Mouse (Mus musculus) kidney, embryonic 16.5 days (tissue): Measurements from ENCODE around the gene Cdc7. TPM values are rescaled to one million over a fixed set of nuclear protein-coding genes. Genes with fewer than 3 reads are reported as not detected.

Experiments used
- ATAC-seq: fragments of 200-750 bp; cut with Nextera tagmentation; 2 replicates; pipeline ENCODE4 v1.8.0; 2017; ENCODE audit warnings: moderate TSS enrichment; ENCODE audit not compliant: low FRiP score, low TSS enrichment
- H3K27ac ChIP-seq: fragments of 300-500 bp; sonication (generic); 2 replicates; pipeline ENCODE4 v1.5.1; 2014; ENCODE audit warnings: low read length
- H3K27me3 ChIP-seq: fragments of 300-500 bp; sonication (generic); 2 replicates; pipeline ENCODE4 v1.6.1; 2014; ENCODE audit warnings: low read length, control low read depth, mixed read lengths; ENCODE audit not compliant: insufficient read depth
- H3K36me3 ChIP-seq: fragments of 300-500 bp; sonication (generic); 2 replicates; pipeline ENCODE4 v1.6.1; 2014; ENCODE audit warnings: low read length, control low read depth, mixed read lengths; ENCODE audit not compliant: insufficient read depth
- H3K4me1 ChIP-seq: fragments of 300-500 bp; sonication (generic); 2 replicates; pipeline ENCODE4 v1.6.1; 2014; ENCODE audit warnings: low read length, control low read depth, mixed read lengths; ENCODE audit not compliant: insufficient read depth
- H3K4me2 ChIP-seq: fragments of 300-500 bp; sonication (generic); replicated peaks from 2 replicates; pipeline ENCODE4 v1.6.1; 2014; ENCODE audit warnings: low read depth, low read length
- H3K4me3 ChIP-seq: fragments of 300-500 bp; sonication (generic); 2 replicates; pipeline ENCODE4 v1.5.1; 2014; ENCODE audit warnings: mild to moderate bottlenecking, low read length
- H3K9ac ChIP-seq: fragments of 300-500 bp; sonication (generic); replicated peaks from 2 replicates; pipeline ENCODE4 v1.6.1; 2014; ENCODE audit warnings: low read length
- H3K9me3 ChIP-seq: fragments of 300-500 bp; sonication (generic); 2 replicates; pipeline ENCODE4 v1.6.1; 2016; ENCODE audit warnings: low read length, control low read depth
- WGBS: fragments of 180-500 bp; shearing (Covaris S2); extraction: QIAGEN DNeasy Blood & Tissue Kit; methylation state at CpG from one replicate; pipeline ENCODE4 v1.1.7; 2014; 5-methylcytosine and 5-hydroxymethylcytosine counted together
- polyA plus RNA-seq: library from polyadenylated mRNA; unstranded; fragments of >200 nt; fragmentation: Nextera tagmentation; extraction: Ambion mirVana; gene quantifications from 2 replicates; pipeline ENCODE4 v1.2.1, GENCODE M21; 2015

Gene Cdc7
- polyA plus RNA-seq, 1 experiment from 2014 or later = 44.8 TPM

GRCm38 (mm10) chr5:107019057-107019456 lies 54.9 kb downstream of the Cdc7 start:
- H3K9me3 ChIP-seq = no peaks in the 10 kb centered on the region; the same call in 1 of the 2 replicates
- no peak for ATAC-seq
- H3K4me2 ChIP-seq = no peak overlapping the region
- H3K27me3 ChIP-seq = no peaks in the 10 kb centered on the region
- H3K36me3 ChIP-seq = no peaks in the 10 kb centered on the region
- H3K4me1 ChIP-seq = peaks cover 37% of the 10 kb centered on the region
- no peak overlapping the region for H3K9ac ChIP-seq
- 73% methylated on average over 5 of the region's 5 CpGs for WGBS
- no peak overlapping the region for H3K4me3 ChIP-seq
- no peak overlapping the region for H3K27ac ChIP-seq

- 67% methylated on average over 6 of the region's 6 CpGs for WGBS
- H3K9me3 ChIP-seq = no peaks in the 10 kb centered on the region; the same call in 1 of the 2 replicates
- no peak overlapping the region for H3K4me2 ChIP-seq
- H3K36me3 ChIP-seq = no peaks in the 10 kb centered on the region
- no peak overlapping the region for H3K9ac ChIP-seq
- peak overlapping the region; percentile 47 for H3K27ac ChIP-seq
- peaks cover 38% of the 10 kb centered on the region for H3K4me1 ChIP-seq
- no peaks in the 10 kb centered on the region for H3K27me3 ChIP-seq
- no peak overlapping the region for H3K4me3 ChIP-seq
- ATAC-seq = no peak
These were observed 55.8 kb downstream of the Cdc7 start for GRCm38 (mm10) chr5:107019904-107020303.

- Histone ChIP-seq H3K27ac (peak overlapping the region; percentile 47), H3K4me2 (no peak overlapping the region), H3K4me3 (no peak overlapping the region), H3K9me3 (no peaks in the 10 kb centered on the region; the same call in 1 of the 2 replicates), H3K4me1 (peaks cover 36% of the 10 kb centered on the region), H3K36me3 (no peaks in the 10 kb centered on the region), H3K27me3 (no peaks in the 10 kb centered on the region), H3K9ac (no peak overlapping the region)
- no peak for ATAC-seq
- 52% methylated on average over 7 of the region's 7 CpGs for WGBS
These were observed 56.2 kb downstream of the Cdc7 start for GRCm38 (mm10) chr5:107020366-107020765.

GRCm38 (mm10) chr5:107021291-107022063 lies 57.4 kb downstream of the Cdc7 start:
- no peak for ATAC-seq
- Histone ChIP-seq H3K9ac (no peak overlapping the region), H3K4me2 (no peak overlapping the region), H3K4me1 (peaks cover 29% of the 10 kb centered on the region), H3K36me3 (no peaks in the 10 kb centered on the region), H3K27me3 (no peaks in the 10 kb centered on the region), H3K27ac (no peak overlapping the region), H3K9me3 (no peaks in the 10 kb centered on the region; the same call in 1 of the 2 replicates), H3K4me3 (no peak overlapping the region)
- 85% methylated on average over 14 of the region's 14 CpGs for WGBS

GRCm38 (mm10) chr5:107022064-107022428 lies 57.9 kb downstream of the Cdc7 start:
- Histone ChIP-seq H3K36me3 (no peaks in the 10 kb centered on the region), H3K4me2 (no peak overlapping the region), H3K9me3 (no peaks in the 10 kb centered on the region; the same call in 1 of the 2 replicates), H3K27ac (no peak overlapping the region), H3K9ac (no peak overlapping the region), H3K4me1 (peaks cover 29% of the 10 kb centered on the region), H3K4me3 (no peak overlapping the region), H3K27me3 (no peaks in the 10 kb centered on the region)
- 91% methylated on average over 3 of the region's 3 CpGs for WGBS
- no peak for ATAC-seq

GRCm38 (mm10) chr5:107023951-107024350 lies 59.8 kb downstream of the Cdc7 start:
- H3K9me3 ChIP-seq = no peaks in the 10 kb centered on the region
- no peak overlapping the region for H3K4me2 ChIP-seq
- peaks cover 29% of the 10 kb centered on the region for H3K4me1 ChIP-seq
- H3K36me3 ChIP-seq = no peaks in the 10 kb centered on the region
- H3K9ac ChIP-seq = no peak overlapping the region
- peak; percentile 43 for ATAC-seq
- H3K27ac ChIP-seq = peak overlapping the region; percentile 57
- no peaks in the 10 kb centered on the region for H3K27me3 ChIP-seq
- H3K4me3 ChIP-seq = no peak overlapping the region
- WGBS = 37% methylated on average over 5 of the region's 5 CpGs

- no peaks in the 10 kb centered on the region for H3K36me3 ChIP-seq
- no peak overlapping the region for H3K4me3 ChIP-seq
- no peaks in the 10 kb centered on the region for H3K27me3 ChIP-seq
- H3K9me3 ChIP-seq = no peaks in the 10 kb centered on the region
- no peak overlapping the region for H3K4me2 ChIP-seq
- no peak for ATAC-seq
- WGBS = 39% methylated on average over 5 of the region's 5 CpGs
- H3K27ac ChIP-seq = no peak overlapping the region
- H3K4me1 ChIP-seq = peaks cover 26% of the 10 kb centered on the region
- H3K9ac ChIP-seq = no peak overlapping the region
These were observed 61.2 kb downstream of the Cdc7 start for GRCm38 (mm10) chr5:107025371-107025770.

GRCm38 (mm10) chr5:107025809-107026208 lies 61.7 kb downstream of the Cdc7 start:
- H3K4me3 ChIP-seq = no peak overlapping the region
- 60% methylated on average over 8 of the region's 8 CpGs for WGBS
- H3K27ac ChIP-seq = no peak overlapping the region
- H3K4me2 ChIP-seq = no peak overlapping the region
- H3K36me3 ChIP-seq = no peaks in the 10 kb centered on the region
- H3K27me3 ChIP-seq = no peaks in the 10 kb centered on the region
- ATAC-seq = no peak
- H3K9ac ChIP-seq = no peak overlapping the region
- no peaks in the 10 kb centered on the region for H3K9me3 ChIP-seq
- H3K4me1 ChIP-seq = peaks cover 24% of the 10 kb centered on the region

GRCm38 (mm10) chr5:107027616-107028015 lies 63.5 kb downstream of the Cdc7 start:
- Histone ChIP-seq H3K27me3 (no peaks in the 10 kb centered on the region), H3K4me3 (no peak overlapping the region), H3K9me3 (no peaks in the 10 kb centered on the region), H3K36me3 (no peaks in the 10 kb centered on the region), H3K9ac (no peak overlapping the region), H3K27ac (no peak overlapping the region), H3K4me1 (peaks cover 18% of the 10 kb centered on the region; the same call in 1 of the 2 replicates), H3K4me2 (no peak overlapping the region)
- ATAC-seq = no peak
- 88% methylated on average over 6 of the region's 6 CpGs for WGBS

- no peaks in the 10 kb centered on the region for H3K36me3 ChIP-seq
- H3K9ac ChIP-seq = no peak overlapping the region
- peaks cover 18% of the 10 kb centered on the region; the same call in 1 of the 2 replicates for H3K4me1 ChIP-seq
- no peaks in the 10 kb centered on the region for H3K27me3 ChIP-seq
- 26% methylated on average over 1 of the region's 1 CpGs for WGBS
- H3K4me2 ChIP-seq = no peak overlapping the region
- no peaks in the 10 kb centered on the region for H3K9me3 ChIP-seq
- no peak for ATAC-seq
- no peak overlapping the region; the same call in 1 of the 2 replicates for H3K27ac ChIP-seq
- no peak overlapping the region for H3K4me3 ChIP-seq
These were observed 64.4 kb downstream of the Cdc7 start for GRCm38 (mm10) chr5:107028557-107028956.
